Mouse (Mus musculus) T-helper 1 cell (primary cell): ENCODE results near the gene Trak2.

ENCODE experiments used
- in situ Hi-C: fragments of 300-600 bp; cut with MboI, MseI; formaldehyde crosslinking; loops from one replicate; pipeline ENCODE4 v1.15.1; 2025; ENCODE audit warnings: high pct_unique_total_duplicates

Trak2 gene

DNA sequence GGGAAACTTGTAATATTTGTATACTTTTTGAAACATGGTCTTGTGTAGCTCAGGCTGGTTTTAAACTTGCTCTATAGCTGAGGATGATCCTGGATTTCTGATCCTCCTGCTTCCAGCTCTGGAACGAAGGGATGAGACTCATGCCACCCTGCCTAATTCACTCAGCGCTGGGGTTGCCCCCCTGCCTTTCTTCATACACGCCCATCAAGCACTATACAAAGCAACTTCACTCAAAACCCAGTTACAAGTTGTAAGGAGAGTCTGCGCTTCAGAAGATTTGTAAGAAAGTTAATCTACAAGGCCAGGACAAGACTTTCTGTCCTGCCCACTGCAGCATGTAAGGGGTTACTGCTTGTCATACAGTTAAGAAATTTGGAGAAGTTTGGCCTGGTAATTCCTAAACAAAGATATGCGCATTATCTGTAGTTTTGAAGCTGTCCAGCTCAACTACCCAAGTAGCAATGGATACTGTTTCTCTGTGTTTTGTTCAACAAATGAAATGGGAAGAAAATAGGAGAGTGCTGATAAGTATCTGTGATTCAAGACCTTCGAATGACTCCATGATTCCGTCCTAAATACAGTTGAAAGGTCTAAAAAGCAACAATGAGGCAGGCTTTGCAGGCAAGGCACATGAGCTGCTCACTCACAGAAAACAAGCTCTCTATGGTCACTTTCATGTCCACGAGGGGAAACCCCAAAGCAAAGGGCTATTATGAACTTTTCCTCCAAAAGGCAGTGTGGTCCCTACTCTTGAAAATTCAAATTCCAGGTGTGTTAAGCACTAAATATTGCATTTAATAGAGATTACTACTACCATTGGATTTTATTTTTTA, 18.4 kb downstream of the Trak2 start:
- in situ Hi-C loops: no loop called here

- in situ Hi-C loops: no loop called here
These were observed 19.4 kb downstream of the Trak2 start for GRCm38 (mm10) chr1:58953686-58954434.

DNA sequence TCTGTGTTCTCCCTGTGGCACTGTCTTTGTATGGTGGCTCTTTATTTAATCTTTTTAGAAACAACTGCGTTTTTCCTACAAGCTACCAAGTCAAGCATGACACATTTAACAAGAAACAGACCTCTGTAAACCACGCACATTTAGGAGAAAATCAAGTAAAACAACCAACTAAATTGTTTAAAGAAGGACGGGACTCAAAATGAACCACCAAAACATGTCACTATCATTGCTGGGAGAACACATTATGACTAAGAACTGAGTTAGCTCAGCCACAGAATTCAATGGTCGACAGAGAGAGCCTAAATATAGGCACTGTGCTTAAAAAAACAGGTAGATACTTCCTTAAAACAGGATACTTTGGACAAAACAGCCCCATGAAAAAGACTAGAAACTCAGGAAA, 20.2 kb downstream of the Trak2 start:
- in situ Hi-C loops: no loop called here

DNA sequence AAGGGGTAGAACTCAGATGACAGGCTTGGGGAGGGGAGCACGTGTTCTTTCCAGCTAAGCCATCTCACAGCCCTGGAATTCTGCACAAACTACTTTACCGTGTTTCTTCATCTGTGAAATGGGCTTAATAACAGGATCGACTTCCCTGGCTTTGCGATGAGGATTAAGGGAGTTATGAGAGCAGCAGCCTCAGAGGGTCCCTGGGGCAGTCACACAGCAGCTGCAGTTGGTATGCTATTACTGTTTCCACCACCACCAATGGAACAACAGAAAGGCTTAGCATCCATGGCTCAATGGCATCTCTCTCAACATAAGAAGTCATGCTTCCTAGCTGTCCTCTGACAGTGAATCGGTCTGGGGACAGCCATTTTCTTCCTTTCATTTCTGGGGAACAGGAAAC, 20.7 kb downstream of the Trak2 start:
- in situ Hi-C loops: no loop called here

DNA sequence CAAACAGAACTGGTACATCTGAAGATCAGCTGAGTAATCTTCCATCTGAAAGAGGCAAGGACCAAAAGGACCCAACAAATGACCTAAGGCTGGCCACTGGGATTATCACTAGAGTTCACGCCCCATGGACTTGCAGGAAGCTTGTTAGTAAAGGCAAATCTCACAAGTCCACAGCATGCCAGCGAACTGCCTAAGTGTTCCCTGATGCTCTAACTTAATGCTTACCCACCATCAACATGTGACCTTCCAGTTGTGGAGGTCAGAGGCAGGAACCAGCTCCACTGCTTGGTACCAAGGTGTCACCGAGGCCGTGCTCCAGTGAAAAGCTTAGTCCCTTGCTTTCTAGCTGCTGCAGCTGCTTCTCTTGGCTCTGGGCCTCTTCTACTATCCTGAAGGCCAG, 21.4 kb downstream of the Trak2 start:
- in situ Hi-C loops: no loop called here

DNA sequence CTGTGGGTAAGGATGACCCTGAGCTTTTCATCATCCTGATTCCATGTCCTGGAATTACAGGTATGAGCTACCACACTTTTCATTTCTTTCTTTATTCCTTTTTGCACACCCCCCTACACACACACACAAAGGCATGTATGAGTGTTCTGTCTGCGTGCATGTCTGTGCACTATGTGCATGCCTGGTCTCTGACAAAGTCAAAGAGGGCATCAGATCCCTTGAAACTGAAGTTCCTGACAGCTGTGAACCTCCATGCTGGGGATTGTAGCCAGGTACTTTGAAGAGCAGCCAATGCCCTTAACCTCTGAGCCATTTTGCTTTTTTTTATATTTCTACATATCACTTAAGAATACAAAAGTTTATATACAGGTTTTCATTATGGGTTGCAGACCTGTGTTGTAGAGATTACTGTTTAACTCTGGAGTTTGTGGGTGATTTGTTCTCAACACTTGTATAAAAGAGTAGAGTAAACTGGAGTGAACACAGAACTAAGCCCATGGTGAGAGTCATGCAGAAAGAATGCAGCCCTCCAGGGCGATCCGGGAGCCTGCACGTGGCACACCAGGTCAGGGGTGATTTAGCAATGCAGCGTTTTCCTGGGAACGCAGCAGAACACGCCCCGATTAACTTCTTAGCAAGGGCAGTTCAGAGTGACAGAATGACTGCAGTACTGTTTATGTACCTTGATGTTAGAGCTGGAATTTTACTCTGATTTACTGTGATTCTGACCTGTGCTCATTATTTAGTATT, 22.2 kb downstream of the Trak2 start:
- in situ Hi-C loops: no loop called here

- in situ Hi-C loops: no loop called here
These were observed 23.6 kb downstream of the Trak2 start for GRCm38 (mm10) chr1:58949561-58950106.

DNA sequence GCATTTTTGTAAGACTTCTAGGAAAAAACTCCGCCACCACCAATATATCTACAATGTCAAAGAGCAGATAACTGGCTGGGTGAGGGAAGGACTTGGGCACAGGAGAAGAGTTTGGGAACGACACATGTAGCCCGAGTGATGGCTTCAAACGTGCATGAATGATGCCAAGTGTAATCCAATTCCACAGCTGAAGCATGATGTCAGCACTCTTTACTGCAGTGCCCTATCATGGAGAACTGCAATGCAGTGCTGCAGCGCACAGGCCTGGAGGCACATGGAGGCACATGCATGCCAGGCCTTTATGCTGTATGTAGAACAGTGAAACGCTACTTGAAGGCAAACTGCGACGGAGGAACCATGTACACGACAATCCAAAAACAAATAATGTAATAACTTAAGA, 26.5 kb downstream of the Trak2 start:
- in situ Hi-C loops: no loop called here

DNA sequence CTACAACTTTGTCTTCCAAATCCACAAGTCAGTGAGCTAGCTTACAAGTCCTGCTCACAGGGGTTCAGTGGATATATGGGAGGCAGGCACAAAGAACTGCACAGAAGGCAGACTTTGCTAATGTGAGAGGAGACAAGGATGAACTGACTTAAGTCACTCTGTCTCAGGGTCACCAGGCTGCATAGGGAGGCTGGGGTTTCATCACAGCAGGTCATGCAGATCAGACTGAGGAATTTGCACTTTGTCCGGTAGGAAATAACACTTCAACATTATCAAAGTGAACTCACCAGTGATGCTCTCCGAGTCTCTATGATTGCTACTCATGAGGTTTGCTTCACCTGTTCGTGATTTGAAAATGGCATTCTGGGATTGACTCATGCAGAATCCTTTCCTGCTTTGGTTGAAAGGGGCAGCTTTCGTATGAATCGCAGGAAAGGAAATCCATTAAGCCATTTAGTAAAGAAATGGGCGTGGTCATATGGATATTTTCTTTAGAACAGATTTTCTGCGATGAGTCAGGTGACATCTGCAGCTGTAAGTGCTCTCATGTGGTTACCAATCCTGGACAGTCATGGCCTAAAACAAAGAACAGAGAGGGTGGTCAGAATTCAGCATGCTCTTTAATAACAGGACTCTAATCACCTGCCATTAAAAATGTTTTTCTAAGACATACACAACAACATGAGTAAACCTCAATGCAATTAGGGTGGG, 27.1 kb downstream of the Trak2 start:
- in situ Hi-C loops: no loop called here

- in situ Hi-C loops: no loop called here
These were observed 27.7 kb downstream of the Trak2 start for GRCm38 (mm10) chr1:58945523-58945922.

GRCm38 (mm10) chr1:58937606-58938099, 35.6 kb downstream of the Trak2 start:
- in situ Hi-C loops: no loop called here

DNA sequence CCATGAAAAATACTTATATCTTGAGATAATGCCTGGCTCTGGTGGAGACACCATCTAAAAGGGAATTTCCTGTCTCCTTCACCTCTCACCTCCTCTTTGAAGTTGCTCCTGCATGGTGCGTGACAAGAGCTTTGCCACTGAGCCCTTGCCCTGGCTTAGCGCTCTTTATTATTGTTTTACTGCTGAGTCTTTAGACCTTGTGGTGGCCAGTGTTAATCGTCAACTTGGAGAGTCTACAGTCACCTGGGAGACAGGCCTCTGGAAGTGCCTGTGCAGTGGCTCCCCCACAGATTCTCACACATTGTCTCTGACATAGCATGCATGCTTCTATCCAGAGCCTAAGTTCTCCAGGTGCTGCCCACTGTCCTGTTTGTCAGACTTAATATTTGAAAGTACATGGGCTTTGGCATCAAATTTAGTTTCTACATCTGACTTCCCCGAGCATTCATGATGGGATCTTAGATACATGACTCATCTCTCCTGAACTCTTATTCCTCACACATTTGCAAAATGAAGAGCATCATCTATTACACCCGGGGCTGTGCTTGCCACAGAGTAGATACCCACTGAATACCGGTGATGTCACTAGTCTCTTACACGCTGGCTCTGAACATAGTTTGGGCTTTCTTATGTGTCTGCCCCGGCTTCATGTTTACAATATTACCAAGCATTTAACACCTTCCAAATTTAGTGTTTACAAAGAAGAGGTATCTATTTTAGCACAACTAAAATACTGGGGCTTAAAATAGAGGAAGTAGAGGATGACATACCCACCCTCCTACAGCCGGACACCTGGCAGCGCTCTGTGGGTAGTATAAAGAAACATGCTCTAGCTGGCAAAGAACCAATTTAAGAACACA, 36.3 kb downstream of the Trak2 start:
- in situ Hi-C loops: no loop called here

- in situ Hi-C loops: no loop called here
These were observed 46.6 kb downstream of the Trak2 start for GRCm38 (mm10) chr1:58926664-58927063.

DNA sequence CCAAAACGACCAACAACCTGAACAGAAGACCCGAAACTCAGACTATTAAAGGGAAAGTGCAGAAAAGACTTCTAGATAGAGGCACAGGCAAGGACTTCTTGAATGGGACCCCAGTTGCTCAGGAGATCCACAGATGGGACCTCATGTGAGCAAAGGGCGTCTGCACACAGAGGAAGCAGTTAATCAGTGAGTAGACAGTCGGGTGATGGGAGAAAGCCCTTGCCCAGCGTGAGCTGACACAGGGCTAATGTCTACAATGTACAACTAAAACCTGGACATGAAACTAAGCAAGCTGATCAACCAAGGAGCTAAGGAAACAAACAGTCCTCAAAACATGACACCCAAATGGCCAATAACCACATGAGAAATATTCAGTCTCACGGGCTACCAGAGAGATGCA, 55.7 kb downstream of the Trak2 start:
- in situ Hi-C loops: no loop called here

GRCm38 (mm10) chr1:58909636-58910272, 63.5 kb downstream of the Trak2 start:
- in situ Hi-C loops: loop anchor here (5.0 kb wide), 2 partner anchors 53 to 83 kb away; no protein-coding TSS in a partner anchor

- in situ Hi-C loops: no loop called here
These were observed 69.5 kb downstream of the Trak2 start for GRCm38 (mm10) chr1:58903681-58904080.

DNA sequence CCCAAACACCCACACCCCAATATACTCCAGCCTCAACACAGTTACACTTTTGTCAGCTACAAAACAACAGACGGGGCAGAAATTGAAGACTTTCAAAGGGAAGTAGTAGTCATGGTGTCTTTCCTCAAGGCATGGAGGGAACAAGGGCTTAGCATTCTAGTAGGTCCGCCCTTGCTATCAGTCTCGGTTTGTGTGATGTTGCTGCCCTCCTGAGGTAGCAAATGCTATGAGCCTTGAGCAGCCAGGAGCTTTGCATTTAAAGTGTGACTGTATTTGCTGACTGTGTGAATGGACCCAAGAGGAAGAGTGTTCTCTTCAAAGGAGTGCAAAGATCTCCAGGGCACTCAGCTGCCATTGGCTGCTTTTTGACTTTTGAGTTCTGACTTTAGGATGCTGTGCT, 75.7 kb downstream of the Trak2 start:
- in situ Hi-C loops: loop anchor here (5.0 kb wide), 2 partner anchors 110 to 200 kb away; partner anchors contain the start of gene Als2cr12

DNA sequence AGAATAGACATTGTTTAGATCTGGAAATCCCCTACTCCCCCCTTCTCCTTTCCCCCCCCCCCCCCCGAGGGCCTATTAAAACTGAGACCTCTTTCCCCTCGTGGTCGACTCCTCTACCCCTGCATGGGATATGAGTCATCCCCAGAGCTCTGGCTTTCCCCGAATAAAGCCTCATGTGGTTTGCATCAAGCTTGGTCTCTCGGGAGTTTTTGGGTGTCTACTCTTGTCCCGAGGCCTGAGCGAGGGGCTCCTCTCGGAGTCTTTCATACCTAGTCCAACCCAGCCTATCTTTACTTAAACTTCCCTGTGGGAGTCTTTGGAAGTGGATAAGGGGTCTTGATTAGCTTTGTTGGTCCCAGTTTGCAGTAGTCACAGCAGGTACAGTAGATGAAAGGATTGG, 80.8 kb downstream of the Trak2 start:
- in situ Hi-C loops: loop anchor here (5.0 kb wide), 1 partner anchor 65 kb away; no protein-coding TSS in a partner anchor

- in situ Hi-C loops: loop anchor here (5.0 kb wide), 1 partner anchor 64 kb away; no protein-coding TSS in a partner anchor
These were observed 81.6 kb downstream of the Trak2 start for GRCm38 (mm10) chr1:58891481-58892170.
